Mouse (Mus musculus) ES-Bruce4 (cell line): Measurements from ENCODE around the gene Fgf18.

Source experiments
- CTCF ChIP-seq: IDR thresholded peaks from one replicate; pipeline ENCODE4 v1.8.1; 2011; ENCODE audit warnings: low read depth, low read length
- EP300 ChIP-seq: IDR thresholded peaks from 2 replicates; pipeline ENCODE4 v1.6.1; 2011; ENCODE audit warnings: low read depth, low read length; ENCODE audit not compliant: insufficient read depth

GRCm38 (mm10) chr11:33071358-33071922, 75.8 kb downstream of the Fgf18 start:
- TF ChIP-seq EP300 (no peak), CTCF (no peak)
